Mouse (Mus musculus) intestine, postnatal 0 days (tissue): ENCODE data around the gene Hist1h4k. TPM values are rescaled to one million over a fixed set of nuclear protein-coding genes. Genes with fewer than 3 reads are reported as not detected.

Source experiments
- ATAC-seq: fragments of 200-750 bp; cut with Nextera tagmentation; 2 replicates; pipeline ENCODE4 v1.8.0; 2017; ENCODE audit warnings: mild to moderate bottlenecking, moderate TSS enrichment, moderate library complexity
- H3K27ac ChIP-seq: fragments of 300-500 bp; sonication (generic); 2 replicates; pipeline ENCODE4 v1.5.1; 2014; ENCODE audit warnings: mild to moderate bottlenecking, low read depth, low read length, moderate library complexity
- H3K27me3 ChIP-seq: fragments of 300-500 bp; sonication (generic); replicated peaks from 2 replicates; pipeline ENCODE4 v1.6.1; 2014; ENCODE audit warnings: low read length, mixed read lengths; ENCODE audit not compliant: control insufficient read depth, insufficient read depth
- H3K36me3 ChIP-seq: fragments of 300-500 bp; sonication (generic); 2 replicates; pipeline ENCODE4 v1.6.1; 2014; ENCODE audit warnings: mild to moderate bottlenecking, moderate library complexity; ENCODE audit not compliant: control insufficient read depth, insufficient read depth
- H3K4me1 ChIP-seq: fragments of 300-500 bp; sonication (generic); replicated peaks from 2 replicates; pipeline ENCODE4 v1.6.1; 2014; ENCODE audit warnings: antibody characterized with exemption, low read length, mixed read lengths; ENCODE audit not compliant: control insufficient read depth, insufficient read depth
- H3K4me2 ChIP-seq: fragments of 300-500 bp; sonication (generic); replicated peaks from 2 replicates; pipeline ENCODE4 v1.6.1; 2014; ENCODE audit warnings: low read depth, mild to moderate bottlenecking, moderate library complexity
- H3K4me3 ChIP-seq: fragments of 300-500 bp; sonication (generic); 2 replicates; pipeline ENCODE4 v1.5.1; 2014; ENCODE audit warnings: low read depth, low read length
- H3K9ac ChIP-seq: fragments of 300-500 bp; sonication (generic); 2 replicates; pipeline ENCODE4 v1.6.1; 2014; ENCODE audit warnings: mild to moderate bottlenecking, low read depth, low read length
- H3K9me3 ChIP-seq: fragments of 300-500 bp; sonication (generic); 2 replicates; pipeline ENCODE4 v1.6.1; 2016; ENCODE audit warnings: mixed run types; ENCODE audit not compliant: control insufficient read depth
- CTCF ChIP-seq: sonication (generic); IDR thresholded peaks from 2 replicates; pipeline ENCODE4 v1.5.1; 2016; ENCODE audit warnings: low read depth, mild to moderate bottlenecking, control low read depth, antibody characterized with exemption, moderate library complexity
- WGBS: fragments of 180-500 bp; shearing (Covaris S2); extraction: QIAGEN DNeasy Blood & Tissue Kit; methylation state at CpG from one replicate; pipeline ENCODE4 v1.1.7; 2014; 5-methylcytosine and 5-hydroxymethylcytosine counted together
- microRNA-seq: library from miRNA; unstranded; fragments of <30 nt; microRNA quantifications from one replicate; pipeline ENCODE4, GENCODE M21; 2016
- polyA plus RNA-seq: library from polyadenylated mRNA; unstranded; fragments of >200 nt; fragmentation: Nextera tagmentation; extraction: Ambion mirVana; gene quantifications from 2 replicates; pipeline ENCODE4 v1.2.1, GENCODE M21; 2015

Hist1h4k gene
- polyA plus RNA-seq, 1 experiment from 2014 or later = 2.1 TPM

GRCm38 (mm10) chr13:21715131-21715863, 35.0 kb downstream of the Hist1h4k start:
- Histone ChIP-seq H3K27me3 (no peaks in the 10 kb centered on the region), H3K9ac (0 out of 2 replicates have a peak overlapping the region, but pooled peaks have one; percentile 31), H3K4me1 (peaks cover 11% of the 10 kb centered on the region), H3K9me3 (no peaks in the 10 kb centered on the region), H3K4me2 (peak overlapping the region; percentile 77), H3K4me3 (peak overlapping the region; percentile 41), H3K36me3 (no peaks in the 10 kb centered on the region), H3K27ac (peak overlapping the region; percentile 46; the same call in 1 of the 2 replicates)
- ATAC-seq = no peak
- no peak for TF ChIP-seq CTCF
- WGBS = under 1% methylated on average over 21 of the region's 22 CpGs

- Histone ChIP-seq H3K27ac (no peak overlapping the region), H3K27me3 (no peaks in the 10 kb centered on the region), H3K4me2 (peak overlapping the region; percentile 77), H3K9ac (no peak overlapping the region), H3K4me1 (peaks cover 11% of the 10 kb centered on the region), H3K9me3 (no peaks in the 10 kb centered on the region), H3K4me3 (peak overlapping the region; percentile 41), H3K36me3 (no peaks in the 10 kb centered on the region)
- ATAC-seq = no peak
- peak; percentile 93 for TF ChIP-seq CTCF
- WGBS = 2% methylated on average over 7 of the region's 7 CpGs
These were observed 35.6 kb downstream of the Hist1h4k start for GRCm38 (mm10) chr13:21714725-21715124.

GRCm38 (mm10) chr13:21711698-21712097, 38.6 kb downstream of the Hist1h4k start:
- Histone ChIP-seq H3K27ac (no peak overlapping the region), H3K4me3 (peak overlapping the region; percentile 85; the same call in 1 of the 2 replicates), H3K9ac (no peak overlapping the region), H3K36me3 (no peaks in the 10 kb centered on the region), H3K4me1 (peaks cover 7% of the 10 kb centered on the region), H3K4me2 (peak overlapping the region; percentile 75), H3K27me3 (no peaks in the 10 kb centered on the region), H3K9me3 (no peaks in the 10 kb centered on the region)
- TF ChIP-seq CTCF = no peak
- 30% methylated on average over 4 of the region's 4 CpGs for WGBS
- ATAC-seq = no peak

GRCm38 (mm10) chr13:21710821-21711525, 39.3 kb downstream of the Hist1h4k start:
- no peak for TF ChIP-seq CTCF
- Histone ChIP-seq H3K27me3 (no peaks in the 10 kb centered on the region), H3K9ac (peak overlapping the region; percentile 37; the same call in 1 of the 2 replicates), H3K4me2 (peak overlapping the region; percentile 75), H3K9me3 (no peaks in the 10 kb centered on the region), H3K4me1 (peaks cover 7% of the 10 kb centered on the region), H3K4me3 (peak overlapping the region; percentile 85), H3K27ac (no peak overlapping the region), H3K36me3 (no peaks in the 10 kb centered on the region)
- under 1% methylated on average over 22 of the region's 22 CpGs for WGBS
- ATAC-seq = peak; percentile 82

GRCm38 (mm10) chr13:21710031-21710711, 40.1 kb downstream of the Hist1h4k start:
- Histone ChIP-seq H3K27ac (peak overlapping the region; percentile 22; the same call in 1 of the 2 replicates), H3K27me3 (no peaks in the 10 kb centered on the region), H3K9ac (peak overlapping the region; percentile 40), H3K9me3 (no peaks in the 10 kb centered on the region), H3K4me1 (peaks cover 3% of the 10 kb centered on the region; the same call in 1 of the 2 replicates), H3K4me3 (peak overlapping the region; percentile 85), H3K4me2 (peak overlapping the region; percentile 75), H3K36me3 (no peaks in the 10 kb centered on the region)
- ATAC-seq = peak; percentile 87
- under 1% methylated on average over 32 of the region's 32 CpGs for WGBS
- peak; percentile 89 for TF ChIP-seq CTCF

- WGBS = 70% methylated on average over 4 of the region's 4 CpGs
- Histone ChIP-seq H3K36me3 (no peaks in the 10 kb centered on the region), H3K4me3 (no peak overlapping the region), H3K27me3 (no peaks in the 10 kb centered on the region), H3K9ac (no peak overlapping the region), H3K4me2 (no peak overlapping the region), H3K27ac (no peak overlapping the region), H3K4me1 (no peaks in the 10 kb centered on the region), H3K9me3 (no peaks in the 10 kb centered on the region)
- TF ChIP-seq CTCF = no peak
- ATAC-seq = no peak
These were observed 43.6 kb downstream of the Hist1h4k start for GRCm38 (mm10) chr13:21706669-21707068.

Small RNA genes lying within 50 kb of the gene (microRNA-seq; reads per million reads assigned to microRNA genes)
- gene Gm44346 (not detected), gene Gm44357 (not detected), gene Gm44367 (not detected), gene Gm44454 (not detected)

Other genes starting within 250 kb of the Hist1h4k start
- 14.1 and 19.3 TPM in 2 replicates for gene Gm11273, start 249.1 kb downstream of the Hist1h4k start, polyA plus RNA-seq
- 1.6 and 2.0 TPM in 2 replicates for gene Zkscan8, start 219.4 kb downstream of the Hist1h4k start, polyA plus RNA-seq
- 0.14 TPM in 1 of 2 replicates, not detected in the other for gene Olfr1366, start 207.7 kb downstream of the Hist1h4k start, polyA plus RNA-seq
- gene Olfr1535, start 190.6 kb downstream of the Hist1h4k start, polyA plus RNA-seq = not detected in 2 replicates
- not detected in 2 replicates for gene Olfr1364, start 168.7 kb downstream of the Hist1h4k start, polyA plus RNA-seq
- gene Olfr1362, start 136.5 kb downstream of the Hist1h4k start, polyA plus RNA-seq = not detected in 2 replicates
- gene Olfr11, start 108.0 kb downstream of the Hist1h4k start, polyA plus RNA-seq = 0.04 TPM in 1 of 2 replicates, not detected in the other
- not detected in 2 replicates for gene Olfr1361, start 87.1 kb downstream of the Hist1h4k start, polyA plus RNA-seq
- gene Olfr1360, start 73.1 kb downstream of the Hist1h4k start, polyA plus RNA-seq = not detected in 2 replicates
- gene Olfr1359, start 52.4 kb downstream of the Hist1h4k start, polyA plus RNA-seq = not detected in 2 replicates
- gene Hist1h2bl, start 34.4 kb downstream of the Hist1h4k start, polyA plus RNA-seq = 1.9 TPM in 1 of 2 replicates, not detected in the other
- 6.1 and 12.0 TPM in 2 replicates for gene Hist1h2ai, start 34.1 kb downstream of the Hist1h4k start, polyA plus RNA-seq
- 2.4 and 2.9 TPM in 2 replicates for gene Hist1h3h, start 32.8 kb downstream of the Hist1h4k start, polyA plus RNA-seq
- 0.51 and 0.76 TPM in 2 replicates for gene Hist1h2bm, start 28.5 kb downstream of the Hist1h4k start, polyA plus RNA-seq
- gene Hist1h4j, start 15.4 kb downstream of the Hist1h4k start, polyA plus RNA-seq = 0.40 and 0.42 TPM in 2 replicates
- 5.0 and 9.5 TPM in 2 replicates for gene Hist1h2ak, start 3.3 kb upstream of the Hist1h4k start, polyA plus RNA-seq
- gene Hist1h2bn, start 3.6 kb upstream of the Hist1h4k start, polyA plus RNA-seq = 1.1 TPM in 2 replicates
- gene Hist1h1b, start 30.1 kb upstream of the Hist1h4k start, polyA plus RNA-seq = 7.3 and 8.1 TPM in 2 replicates
- 34.1 and 39.6 TPM in 2 replicates for gene Hist1h3i, start 32.9 kb upstream of the Hist1h4k start, polyA plus RNA-seq
- gene Hist1h2an, start 36.7 kb upstream of the Hist1h4k start, polyA plus RNA-seq = 1.5 and 3.2 TPM in 2 replicates
- 0.41 and 1.5 TPM in 2 replicates for gene Hist1h2bp, start 37.0 kb upstream of the Hist1h4k start, polyA plus RNA-seq
- 7.8 and 9.8 TPM in 2 replicates for gene Hist1h2bq, start 59.7 kb upstream of the Hist1h4k start, polyA plus RNA-seq
- gene Hist1h2ao, start 60.0 kb upstream of the Hist1h4k start, polyA plus RNA-seq = not detected in 2 replicates
- gene Hist1h4m, start 61.2 kb upstream of the Hist1h4k start, polyA plus RNA-seq = not detected in 2 replicates
- gene Hist1h4n, start 81.7 kb upstream of the Hist1h4k start, polyA plus RNA-seq = 2.1 and 5.3 TPM in 2 replicates
- gene Hist1h2ap, start 83.0 kb upstream of the Hist1h4k start, polyA plus RNA-seq = 1,504 and 1,780 TPM in 2 replicates
- gene Hist1h2br, start 83.2 kb upstream of the Hist1h4k start, polyA plus RNA-seq = 7.8 and 10.0 TPM in 2 replicates
- gene Zfp184, start 194.6 kb upstream of the Hist1h4k start, polyA plus RNA-seq = 1.2 TPM in 2 replicates
- not detected in 2 replicates for gene Pom121l2, start 230.7 kb upstream of the Hist1h4k start, polyA plus RNA-seq